Mouse (Mus musculus): Measurements from ENCODE around the gene Knl1. TPM values are rescaled to one million over a fixed set of nuclear protein-coding genes. Genes with fewer than 3 reads are reported as not detected.

Gene Knl1
- total RNA-seq (2014; fragmentation: Nextera tagmentation): 174 and 183 TPM in 2 replicates
- total RNA-seq (2017): 75.2 and 85.0 TPM in 2 replicates
- polyA plus RNA-seq (2012): 13.6 and 14.1 TPM in 2 replicates

DNA sequence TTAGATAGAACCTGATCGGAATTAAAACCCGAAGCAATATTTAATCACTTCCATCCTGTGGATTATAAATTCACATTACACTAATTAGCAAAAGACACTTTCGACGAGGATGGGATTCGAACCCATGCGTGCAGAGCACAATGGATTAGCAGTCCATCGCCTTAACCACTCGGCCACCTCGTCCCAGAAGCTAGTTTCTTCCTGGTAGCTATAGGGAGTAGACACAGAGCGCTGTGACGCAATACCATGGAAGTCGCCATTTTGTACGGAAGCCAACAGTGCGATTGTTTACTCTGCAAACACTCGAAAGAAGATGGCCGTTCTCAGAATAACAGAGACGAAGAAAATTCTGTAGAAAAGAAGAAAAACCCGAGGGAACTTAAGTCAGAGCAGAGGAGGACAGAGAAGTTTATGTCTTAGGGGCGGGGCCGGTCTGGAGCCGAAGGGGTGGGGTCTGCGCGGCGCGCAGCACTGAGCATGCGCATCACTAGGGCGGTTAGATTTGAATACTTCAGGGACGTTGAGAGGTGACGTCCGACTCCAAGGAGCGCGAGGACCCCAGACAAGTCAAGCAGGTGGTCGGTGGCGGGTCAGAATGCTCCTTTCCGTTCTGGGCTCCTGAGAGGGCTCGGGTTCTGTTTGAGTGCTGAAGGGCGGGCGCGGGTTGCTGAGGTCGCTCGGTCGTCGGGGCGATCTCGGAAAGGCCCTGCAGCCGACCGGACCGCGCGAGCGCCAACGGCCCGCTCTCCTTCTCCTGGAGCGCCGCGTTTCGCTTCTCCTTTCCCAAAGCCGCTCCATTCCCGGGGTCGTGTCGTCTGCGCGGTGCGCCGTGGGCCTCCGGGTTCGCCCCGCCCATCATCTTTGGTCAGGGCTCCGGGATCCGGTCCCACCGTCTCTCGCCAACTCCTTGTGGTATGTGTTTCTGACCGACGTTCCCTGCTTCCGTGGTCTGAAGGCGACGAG is at the start of gene Knl1:
Gene Knl1 (plus strand): TSS at position 471 of the 963 bp plus-strand sequence.
- ATAC-seq (ENCODE audit: extremely low read depth, insufficient number of reproducible peaks, low FRiP score, poor library complexity, severe bottlenecking) (peak; percentile 70), DNase-seq (ENCODE audit: low spot score) (peak; percentile 70)
- TF ChIP-seq GATA2 (IDR thresholded peaks at IDR 0.05; ENCODE audit: borderline replicate concordance, low read depth, low read length): no peak
- TF ChIP-seq POLR2AphosphoS5 (IDR thresholded peaks at IDR 0.05; ENCODE audit: insufficient replicate concordance, low read depth, low read length): 0 out of 2 replicates have a peak, but pooled peaks have one; percentile 33
- peaks cover 31% of the 10 kb centered on the region for H3K36me3 ChIP-seq (replicated peaks)
- peak within 1 kb of the TSS; percentile 93 for H3K4me3 ChIP-seq (ENCODE audit: low read depth, low read length)
- no peaks in the 10 kb centered on the region for H3K9me3 ChIP-seq (replicated peaks)
- no peaks in the 10 kb centered on the region for H3K27me3 ChIP-seq (ENCODE audit: insufficient read depth, low read length)
- H3K4me1 ChIP-seq (ENCODE audit: insufficient read depth, low read depth, low read length): peaks cover 29% of the 10 kb centered on the region

DNA sequence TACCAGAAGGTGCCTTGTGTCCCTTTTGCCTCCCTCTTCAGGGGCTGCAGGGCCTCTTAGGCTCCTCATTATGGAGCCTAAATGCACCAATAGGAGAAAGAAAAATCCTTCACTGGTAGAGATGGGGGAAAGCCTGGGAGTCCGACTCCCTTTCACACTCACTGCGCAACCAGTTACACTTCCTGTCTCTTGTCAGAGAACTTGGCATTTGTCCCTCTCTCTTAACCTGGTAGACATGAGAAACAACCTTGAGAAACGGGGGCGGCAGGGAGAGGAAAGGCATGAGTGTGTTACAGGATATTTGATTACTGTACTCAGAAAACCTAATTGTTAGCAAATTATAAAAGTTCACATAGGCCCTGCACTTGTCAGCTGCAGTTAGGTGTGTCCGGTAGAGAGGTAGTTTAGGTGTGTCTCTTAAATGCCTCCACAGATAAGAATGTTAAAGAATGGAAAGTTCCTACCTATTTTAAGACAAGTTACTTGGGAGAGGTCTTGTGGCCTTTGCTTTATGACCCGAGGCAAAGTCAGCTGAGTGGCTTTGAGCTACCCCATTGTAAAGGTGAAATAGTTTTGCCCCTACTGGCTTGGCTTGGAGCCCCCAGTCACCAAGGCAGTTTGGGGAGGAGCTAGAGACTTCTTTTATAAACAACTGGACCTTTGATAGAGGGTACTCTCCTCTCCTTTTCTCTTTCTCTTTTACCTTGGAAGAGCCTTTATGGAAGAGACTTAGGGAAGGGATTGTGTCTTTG is 48.6 kb upstream of the Knl1 start:
- Histone ChIP-seq H3K4me3 (ENCODE audit: low read depth, low read length) (no peak overlapping the region), H3K4me1 (ENCODE audit: insufficient read depth, low read depth, low read length) (peaks cover 2% of the 10 kb centered on the region), H3K9me3 (replicated peaks) (no peaks in the 10 kb centered on the region), H3K27me3 (ENCODE audit: insufficient read depth, low read length) (peaks cover 59% of the 10 kb centered on the region), H3K36me3 (replicated peaks) (no peaks in the 10 kb centered on the region)
- DNase-seq (ENCODE audit: low spot score): no peak
- TF ChIP-seq TAL1 (conservative IDR thresholded peaks at IDR 0.05; ENCODE audit: low read depth, low read length): no peak
- TF ChIP-seq GATA2 (IDR thresholded peaks at IDR 0.05; ENCODE audit: borderline replicate concordance, low read depth, low read length): no peak
- TF ChIP-seq POLR2AphosphoS5 (IDR thresholded peaks at IDR 0.05; ENCODE audit: insufficient replicate concordance, low read depth, low read length): no peak
- no peak for TF ChIP-seq CTCF (IDR thresholded peaks at IDR 0.05; ENCODE audit: low read depth, low read length)
- no peak for TF ChIP-seq GATA1 (IDR thresholded peaks at IDR 0.05; ENCODE audit: borderline replicate concordance, low read length)
- ATAC-seq (ENCODE audit: extremely low read depth, insufficient number of reproducible peaks, low FRiP score, poor library complexity, severe bottlenecking): no peak

DNA sequence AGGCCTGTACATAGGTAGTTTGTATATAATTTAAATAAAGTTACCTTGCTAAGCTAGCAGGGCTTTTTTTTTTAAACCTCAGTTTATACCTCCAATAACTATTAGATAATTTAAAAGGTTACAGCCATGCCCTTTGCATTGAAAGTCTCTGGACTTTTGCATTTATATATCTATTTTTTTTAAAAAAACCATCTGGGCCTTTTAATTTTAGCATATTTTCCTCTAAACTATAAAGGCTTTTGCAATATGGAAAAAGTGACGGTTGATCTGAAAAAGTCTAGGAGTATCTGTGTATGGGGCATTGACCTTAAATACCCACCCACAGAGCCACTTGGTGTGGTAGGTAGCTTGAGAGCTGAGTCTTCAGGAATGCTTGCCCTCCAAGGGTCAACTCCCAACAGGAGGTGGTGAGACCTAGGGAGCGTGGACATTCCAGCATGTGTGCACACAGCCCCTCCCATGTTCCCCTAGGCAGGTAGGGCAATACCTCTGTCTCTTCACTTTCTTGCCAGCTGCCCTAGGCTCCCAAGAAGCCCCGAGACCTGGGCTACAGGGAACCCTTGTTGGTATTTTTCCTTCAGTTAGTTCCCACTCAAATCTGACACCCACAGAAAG is 47.8 kb upstream of the Knl1 start:
- H3K36me3 ChIP-seq (replicated peaks): no peaks in the 10 kb centered on the region
- no peaks in the 10 kb centered on the region for H3K9me3 ChIP-seq (replicated peaks)
- ATAC-seq (ENCODE audit: extremely low read depth, insufficient number of reproducible peaks, low FRiP score, poor library complexity, severe bottlenecking): no peak
- no peak overlapping the region for H3K4me3 ChIP-seq (ENCODE audit: low read depth, low read length)
- peaks cover 54% of the 10 kb centered on the region for H3K27me3 ChIP-seq (ENCODE audit: insufficient read depth, low read length)
- no peak for DNase-seq (ENCODE audit: low spot score)
- TF ChIP-seq POLR2AphosphoS5 (IDR thresholded peaks at IDR 0.05; ENCODE audit: insufficient replicate concordance, low read depth, low read length) (no peak), CTCF (IDR thresholded peaks at IDR 0.05; ENCODE audit: low read depth, low read length) (no peak), GATA1 (IDR thresholded peaks at IDR 0.05; ENCODE audit: borderline replicate concordance, low read length) (no peak), TAL1 (conservative IDR thresholded peaks at IDR 0.05; ENCODE audit: low read depth, low read length) (no peak), GATA2 (IDR thresholded peaks at IDR 0.05; ENCODE audit: borderline replicate concordance, low read depth, low read length) (no peak)
- H3K4me1 ChIP-seq (ENCODE audit: insufficient read depth, low read depth, low read length): peaks cover 2% of the 10 kb centered on the region

DNA sequence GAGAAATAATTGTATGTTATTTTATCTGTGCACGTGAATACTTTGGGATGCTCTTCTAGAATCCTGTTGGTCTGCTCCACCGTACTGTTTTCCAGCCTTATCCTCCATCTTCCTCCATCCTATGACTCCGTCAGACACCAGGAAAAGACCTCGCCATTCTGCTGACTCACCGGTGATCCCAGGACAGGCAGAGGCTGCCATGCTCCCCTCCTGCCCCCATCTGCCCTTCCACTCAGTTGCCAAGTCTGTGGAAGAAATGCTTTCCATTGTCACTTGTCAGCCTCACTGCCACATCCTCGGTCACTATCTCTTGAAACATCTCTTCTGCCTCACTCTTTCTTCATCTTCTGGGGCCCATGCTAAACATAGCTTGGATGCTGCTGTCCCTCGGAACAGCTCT is 40.0 kb upstream of the Knl1 start:
- TF ChIP-seq GATA1 (IDR thresholded peaks at IDR 0.05; ENCODE audit: borderline replicate concordance, low read length): no peak
- no peak for TF ChIP-seq TAL1 (conservative IDR thresholded peaks at IDR 0.05; ENCODE audit: low read depth, low read length)
- no peak for TF ChIP-seq POLR2AphosphoS5 (IDR thresholded peaks at IDR 0.05; ENCODE audit: insufficient replicate concordance, low read depth, low read length)
- no peak for TF ChIP-seq CTCF (IDR thresholded peaks at IDR 0.05; ENCODE audit: low read depth, low read length)
- no peak for TF ChIP-seq GATA2 (IDR thresholded peaks at IDR 0.05; ENCODE audit: borderline replicate concordance, low read depth, low read length)
- DNase-seq (ENCODE audit: low spot score) (no peak), ATAC-seq (ENCODE audit: extremely low read depth, insufficient number of reproducible peaks, low FRiP score, poor library complexity, severe bottlenecking) (no peak)
- H3K27me3 ChIP-seq (ENCODE audit: insufficient read depth, low read length): peaks cover 15% of the 10 kb centered on the region
- no peaks in the 10 kb centered on the region for H3K9me3 ChIP-seq (replicated peaks)
- H3K36me3 ChIP-seq (replicated peaks): no peaks in the 10 kb centered on the region
- no peak overlapping the region for H3K4me3 ChIP-seq (ENCODE audit: low read depth, low read length)
- no peaks in the 10 kb centered on the region; the same call in 1 of the 2 replicates for H3K4me1 ChIP-seq (ENCODE audit: insufficient read depth, low read depth, low read length)

DNA sequence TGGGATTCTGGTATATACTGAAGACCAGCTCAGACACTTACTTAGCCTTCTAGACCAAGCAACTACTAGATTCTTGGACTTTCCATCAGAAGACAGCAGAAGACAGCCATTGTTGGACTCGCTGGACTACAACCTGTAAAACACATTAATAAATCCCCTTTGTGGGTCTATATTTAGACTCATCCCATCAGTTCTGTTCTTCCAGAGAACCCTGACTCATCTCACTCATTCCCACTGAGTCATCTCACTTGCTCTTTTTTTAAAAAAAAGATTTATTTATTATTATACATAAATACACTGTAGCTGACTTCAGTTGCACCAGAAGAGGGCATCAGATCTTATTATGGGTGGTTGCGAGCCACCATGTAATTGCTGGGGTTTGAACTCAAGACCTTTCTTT is 37.5 kb upstream of the Knl1 start:
- H3K4me1 ChIP-seq (ENCODE audit: insufficient read depth, low read depth, low read length): no peaks in the 10 kb centered on the region; the same call in 1 of the 2 replicates
- DNase-seq (ENCODE audit: low spot score): no peak
- ATAC-seq (ENCODE audit: extremely low read depth, insufficient number of reproducible peaks, low FRiP score, poor library complexity, severe bottlenecking): no peak

DNA sequence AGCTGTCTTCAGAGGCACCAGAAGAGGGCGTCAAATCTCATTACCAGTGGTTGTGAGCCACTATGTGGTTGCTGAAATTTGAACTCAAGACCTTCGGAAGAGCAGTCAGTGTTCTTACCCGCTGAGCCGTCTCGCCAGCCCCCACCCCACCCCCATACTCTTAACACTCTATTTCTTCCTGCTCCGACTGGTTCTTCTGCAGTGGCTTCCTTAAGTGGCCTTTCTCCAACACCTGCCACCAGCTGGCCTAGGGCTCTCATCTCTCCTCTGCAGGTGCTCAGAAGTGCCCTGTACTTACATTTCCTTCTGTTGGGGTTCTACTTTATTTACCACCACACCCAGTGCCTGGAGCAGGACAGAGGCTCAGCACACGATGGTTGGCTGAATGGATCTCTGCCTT is 31.9 kb upstream of the Knl1 start:
- H3K4me1 ChIP-seq (ENCODE audit: insufficient read depth, low read depth, low read length): peaks cover 10% of the 10 kb centered on the region
- H3K27me3 ChIP-seq (ENCODE audit: insufficient read depth, low read length): no peaks in the 10 kb centered on the region; the same call in 1 of the 2 replicates
- peaks cover 9% of the 10 kb centered on the region for H3K9me3 ChIP-seq (replicated peaks)
- no peak for DNase-seq (ENCODE audit: low spot score)
- H3K36me3 ChIP-seq (replicated peaks): peaks cover 26% of the 10 kb centered on the region
- H3K4me3 ChIP-seq (ENCODE audit: low read depth, low read length): no peak overlapping the region
- ATAC-seq (ENCODE audit: extremely low read depth, insufficient number of reproducible peaks, low FRiP score, poor library complexity, severe bottlenecking): no peak
- no peak for TF ChIP-seq POLR2AphosphoS5 (IDR thresholded peaks at IDR 0.05; ENCODE audit: insufficient replicate concordance, low read depth, low read length)
- TF ChIP-seq GATA2 (IDR thresholded peaks at IDR 0.05; ENCODE audit: borderline replicate concordance, low read depth, low read length): no peak
- TF ChIP-seq CTCF (IDR thresholded peaks at IDR 0.05; ENCODE audit: low read depth, low read length): no peak
- TF ChIP-seq GATA1 (IDR thresholded peaks at IDR 0.05; ENCODE audit: borderline replicate concordance, low read length): no peak
- no peak for TF ChIP-seq TAL1 (conservative IDR thresholded peaks at IDR 0.05; ENCODE audit: low read depth, low read length)

More for the DNA sequence above, 37.5 kb upstream of the Knl1 start:
- Histone ChIP-seq H3K27me3 (ENCODE audit: insufficient read depth, low read length) (peaks cover 10% of the 10 kb centered on the region), H3K4me3 (ENCODE audit: low read depth, low read length) (no peak overlapping the region), H3K9me3 (replicated peaks) (no peaks in the 10 kb centered on the region), H3K36me3 (replicated peaks) (no peaks in the 10 kb centered on the region)
- TF ChIP-seq GATA1 (IDR thresholded peaks at IDR 0.05; ENCODE audit: borderline replicate concordance, low read length) (no peak), TAL1 (conservative IDR thresholded peaks at IDR 0.05; ENCODE audit: low read depth, low read length) (no peak)

Data from G1E (cell line).